Mouse (Mus musculus) naive thymus-derived CD4-positive, alpha-beta T cell, adult 2 months (primary cell): ENCODE measurements at regions not wholly inside any gene's neighbourhood (a gene's known extent, or its start where the extent isn't known, plus 50 kb on each side); places are given as distances from the start of the nearest gene placed in this dataset.
A peak's percentile ranks its signal among the peaks of the same experiment; 100 is the strongest.

Experiments used
- DNase-seq: peaks from one replicate; pipeline ENCODE4 v3.0.0-alpha.2; 2011; ENCODE audit warnings: low read depth

DNA sequence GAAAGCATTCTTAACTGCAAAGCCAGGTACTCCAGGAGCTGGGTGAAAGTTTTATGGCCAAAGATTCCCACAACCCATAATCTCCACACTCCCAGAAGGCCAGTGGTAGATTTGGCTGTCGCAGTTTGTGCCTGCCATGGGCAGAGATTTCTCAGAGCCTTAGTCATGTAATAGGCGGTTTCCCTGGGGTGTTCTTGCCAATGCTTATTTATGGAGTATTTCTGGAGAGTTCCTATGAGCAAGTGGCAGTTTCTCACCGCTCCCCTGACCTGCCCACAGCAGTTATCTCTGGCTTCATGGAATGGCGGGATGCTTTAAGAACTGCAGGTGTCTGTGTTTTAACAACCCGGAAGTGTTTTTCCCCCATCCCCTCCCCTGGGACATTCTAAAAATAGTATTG, 179.8 kb downstream of the 4933412E24Rik start:
- no peak for DNase-seq

DNA sequence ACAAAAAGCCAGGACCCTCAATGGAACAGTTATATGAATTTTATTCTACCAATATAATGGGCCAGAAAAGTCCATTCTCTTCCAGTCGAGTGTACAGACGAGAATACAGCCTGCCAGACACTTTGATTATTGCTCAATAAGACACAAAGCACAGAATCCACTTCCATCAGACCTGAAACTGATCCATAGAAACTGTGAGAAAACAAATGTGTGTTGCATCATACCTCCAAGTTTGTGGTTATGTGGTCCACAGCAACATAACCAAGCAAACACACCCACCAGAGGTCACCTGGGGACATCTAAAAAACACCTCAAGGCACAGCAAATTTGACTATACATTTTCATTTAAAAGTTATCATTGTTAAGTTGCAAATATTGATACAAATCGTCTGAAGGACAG, 183.2 kb downstream of the 4933412E24Rik start:
- no peak for DNase-seq

DNA sequence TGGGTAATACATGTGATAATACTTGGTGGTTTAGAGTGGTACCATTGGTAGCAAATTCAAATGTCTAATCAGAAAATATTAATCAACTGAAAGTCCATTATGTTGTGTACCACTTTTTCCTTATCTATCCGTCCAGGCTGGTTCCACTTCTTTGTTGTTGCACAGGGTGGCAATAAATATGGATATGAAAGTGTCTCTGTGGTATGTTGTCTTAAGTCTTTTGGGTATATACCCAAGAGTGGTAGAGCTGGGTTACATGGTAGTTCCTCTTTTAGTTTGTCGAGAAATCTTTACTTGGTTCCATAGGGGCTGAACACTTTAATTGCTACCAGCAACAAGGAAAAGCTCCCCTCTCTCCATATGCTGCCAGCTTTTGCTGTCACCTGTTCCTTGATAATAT, 184.9 kb downstream of the 4933412E24Rik start:
- no peak for DNase-seq

- DNase-seq: no peak
Measured at GRCm38 (mm10) chr15:59830553-59831462, 185.6 kb downstream of the 4933412E24Rik start.

DNA sequence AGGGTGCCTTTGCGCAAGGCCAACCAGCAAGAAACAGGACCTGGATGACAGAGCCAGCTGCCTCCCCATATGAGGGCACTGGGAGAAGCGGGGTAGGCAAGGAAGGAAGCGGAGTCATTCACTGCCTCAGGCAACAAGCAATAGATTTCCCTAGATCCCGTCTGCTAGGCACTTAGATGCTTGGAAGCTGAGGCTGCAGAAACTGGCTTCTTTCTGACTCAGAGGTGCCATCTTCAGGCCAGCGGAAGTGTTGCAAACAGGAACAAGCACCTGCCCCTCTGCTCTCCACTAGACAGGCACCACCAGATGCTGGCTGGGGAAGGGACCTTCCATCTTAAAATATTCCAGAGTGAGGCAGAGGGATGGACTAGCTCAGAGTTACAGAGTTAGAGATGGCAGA, 188.0 kb downstream of the 4933412E24Rik start:
- peak; percentile 67 for DNase-seq

DNA sequence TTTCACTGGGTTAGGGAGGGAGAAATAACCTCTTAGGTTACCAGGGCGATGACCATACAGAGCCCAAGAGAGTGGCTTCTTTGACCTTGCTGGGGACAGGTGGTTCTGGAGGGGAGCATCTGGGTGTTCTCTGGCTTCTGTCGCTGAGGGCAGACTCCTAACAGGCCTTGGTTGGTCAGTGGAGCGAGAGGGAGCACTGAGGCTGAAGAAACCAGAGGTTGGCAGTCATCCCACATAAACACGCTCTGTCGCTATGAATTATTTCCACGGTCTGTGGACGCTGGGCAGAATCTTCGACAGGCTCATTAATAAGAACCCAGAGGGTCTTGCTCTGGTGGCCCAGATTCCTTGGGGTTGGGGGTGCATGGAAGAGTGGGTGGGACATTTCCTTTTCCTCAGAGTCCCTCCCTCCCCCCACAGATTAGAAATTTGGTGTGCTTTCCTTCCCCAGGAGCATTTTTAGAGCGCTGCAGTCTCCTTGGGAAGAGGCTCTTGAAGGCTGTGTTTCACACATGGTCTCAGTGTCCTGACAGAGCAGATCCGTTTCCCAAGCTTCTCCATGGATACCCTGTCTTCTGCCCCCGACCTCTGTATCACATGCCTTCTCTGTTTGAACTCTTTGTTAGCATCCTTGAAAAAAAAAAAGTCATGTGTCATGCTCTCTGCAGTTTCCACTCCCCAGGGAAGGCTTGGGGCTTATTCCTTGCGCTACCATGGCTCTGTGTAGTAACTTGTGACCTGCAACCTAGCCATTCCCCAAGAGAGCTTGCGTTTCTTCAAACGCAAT, 190.1 kb downstream of the 4933412E24Rik start:
- DNase-seq: no peak

DNA sequence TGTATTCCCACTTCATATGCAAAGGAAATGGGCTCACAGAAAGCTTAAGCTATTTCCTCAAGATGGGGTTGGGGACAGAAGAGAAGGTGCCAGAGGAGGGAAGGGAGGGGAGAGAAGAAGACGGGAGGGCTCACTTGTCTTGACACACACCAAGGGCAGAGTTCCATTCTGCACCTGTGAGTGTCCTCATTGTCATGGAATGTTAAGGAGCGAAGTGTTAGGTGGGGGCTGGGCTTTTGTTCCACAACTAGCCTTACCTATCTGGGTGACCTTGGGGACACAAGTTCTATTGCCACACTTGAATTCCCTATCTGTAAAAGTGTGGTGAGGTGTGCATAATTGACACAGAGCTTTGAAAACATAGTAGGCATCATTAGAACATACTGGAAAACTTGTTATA, 192.5 kb downstream of the 4933412E24Rik start:
- no peak for DNase-seq

DNA sequence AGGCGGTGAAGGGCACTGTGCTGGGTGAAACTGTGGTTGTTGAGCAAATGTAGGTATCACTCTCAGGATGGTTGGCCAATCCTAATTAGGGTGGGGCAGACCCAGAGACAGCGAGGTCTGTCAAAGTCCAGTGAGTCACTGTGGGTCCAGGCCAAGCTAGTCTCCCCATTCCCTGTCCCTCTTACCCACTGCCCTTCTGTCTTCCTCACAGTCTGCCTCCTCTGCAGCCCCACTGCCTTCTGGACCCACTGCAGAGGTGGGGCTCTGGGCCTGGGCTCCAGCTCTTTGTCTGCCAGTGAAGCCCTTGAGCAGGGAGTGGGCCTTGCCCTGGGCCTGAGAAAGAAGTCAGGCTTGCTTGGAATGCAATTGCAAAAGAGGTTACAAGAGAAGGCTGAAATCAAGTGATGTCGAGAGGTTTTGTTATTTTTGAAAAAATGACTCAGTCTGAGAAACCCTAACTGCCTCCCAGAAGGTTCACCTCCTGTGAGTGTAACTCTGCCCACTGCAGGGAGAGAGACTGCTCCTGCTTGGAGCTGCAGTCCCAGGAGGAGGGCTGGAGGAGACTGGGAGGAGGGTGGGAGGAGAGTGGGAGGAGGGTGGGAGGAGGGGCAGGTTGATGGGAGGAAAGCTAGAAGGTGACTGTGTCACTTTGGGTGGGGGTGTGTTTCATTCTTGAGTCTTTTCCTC, 193.3 kb downstream of the 4933412E24Rik start:
- no peak for DNase-seq

- DNase-seq: no peak
Measured at GRCm38 (mm10) chr15:59820317-59820716, 196.1 kb downstream of the 4933412E24Rik start.

- no peak for DNase-seq
Measured at GRCm38 (mm10) chr15:59816031-59816430, 200.4 kb downstream of the 4933412E24Rik start.

GRCm38 (mm10) chr15:59811566-59811965, 204.8 kb downstream of the 4933412E24Rik start:
- no peak for DNase-seq

GRCm38 (mm10) chr15:59809361-59809760, 207.1 kb downstream of the 4933412E24Rik start:
- no peak for DNase-seq

GRCm38 (mm10) chr15:59807723-59808122, 208.7 kb downstream of the 4933412E24Rik start:
- DNase-seq: no peak

DNA sequence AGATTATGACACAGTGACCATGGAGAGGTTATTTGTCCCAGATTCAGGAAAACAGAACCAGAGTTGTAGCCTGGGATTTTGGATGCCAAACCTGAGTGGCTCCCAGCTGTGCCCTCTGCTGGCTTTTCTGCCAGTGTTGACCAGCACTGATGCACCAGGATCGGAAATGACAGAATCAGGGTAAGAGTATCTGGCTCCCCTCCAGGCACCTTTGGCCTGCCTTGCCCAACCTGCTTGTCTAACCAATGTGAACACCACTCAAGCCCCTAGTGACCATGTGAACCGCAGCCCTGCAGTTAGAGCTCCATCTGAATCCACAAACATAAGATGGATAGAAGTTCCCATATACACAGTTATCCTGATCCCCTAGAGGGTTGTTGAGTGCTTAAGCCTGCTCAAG, 210.6 kb downstream of the 4933412E24Rik start:
- DNase-seq: no peak

GRCm38 (mm10) chr15:59804821-59805220, 211.6 kb downstream of the 4933412E24Rik start:
- no peak for DNase-seq

GRCm38 (mm10) chr15:59804394-59804793, 212.0 kb downstream of the 4933412E24Rik start:
- DNase-seq: no peak

DNA sequence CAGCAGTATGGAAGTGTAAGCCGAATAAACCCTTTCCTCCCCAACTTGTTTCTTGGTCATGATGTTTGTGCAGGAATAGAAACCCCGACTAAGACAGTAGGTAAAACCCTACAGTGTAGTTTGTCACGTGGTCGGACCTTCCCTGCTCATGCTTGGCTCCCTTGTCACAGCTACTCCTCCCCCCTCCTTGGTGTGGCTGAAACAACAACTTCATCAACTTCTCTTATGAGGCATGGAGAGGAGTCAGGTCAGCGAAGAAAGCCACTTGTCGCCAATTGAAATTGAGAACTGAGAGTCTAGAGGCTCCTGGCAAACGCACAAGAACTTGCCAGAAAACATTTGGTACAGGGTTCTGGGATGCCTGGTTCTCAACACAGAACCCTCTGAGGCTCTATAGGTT, 214.1 kb downstream of the 4933412E24Rik start:
- DNase-seq: no peak

GRCm38 (mm10) chr15:59799124-59799815, 217.1 kb downstream of the 4933412E24Rik start:
- DNase-seq: no peak

- DNase-seq: no peak
Measured at GRCm38 (mm10) chr15:59798486-59798885, 217.9 kb downstream of the 4933412E24Rik start.

DNA sequence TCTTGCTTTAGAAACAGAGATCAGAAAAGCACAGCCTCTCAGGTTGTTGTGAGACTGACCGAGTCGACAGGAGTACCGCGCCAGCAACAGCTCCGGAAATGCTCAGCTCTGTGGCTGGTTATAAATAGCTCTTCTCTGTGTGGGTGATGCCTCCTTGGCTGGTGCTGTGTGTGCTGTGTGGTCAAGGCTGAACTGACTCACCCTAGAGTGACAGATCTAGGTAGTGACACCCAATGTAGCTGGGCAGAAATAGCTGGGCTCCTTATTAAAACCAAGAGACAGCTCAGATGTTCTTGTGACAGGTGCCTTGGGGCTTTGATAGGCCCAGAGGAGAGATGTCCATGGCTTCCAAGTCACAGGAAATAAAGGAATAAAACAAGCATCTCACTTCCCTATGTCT, 220.7 kb downstream of the 4933412E24Rik start:
- DNase-seq: peak; percentile 42

DNA sequence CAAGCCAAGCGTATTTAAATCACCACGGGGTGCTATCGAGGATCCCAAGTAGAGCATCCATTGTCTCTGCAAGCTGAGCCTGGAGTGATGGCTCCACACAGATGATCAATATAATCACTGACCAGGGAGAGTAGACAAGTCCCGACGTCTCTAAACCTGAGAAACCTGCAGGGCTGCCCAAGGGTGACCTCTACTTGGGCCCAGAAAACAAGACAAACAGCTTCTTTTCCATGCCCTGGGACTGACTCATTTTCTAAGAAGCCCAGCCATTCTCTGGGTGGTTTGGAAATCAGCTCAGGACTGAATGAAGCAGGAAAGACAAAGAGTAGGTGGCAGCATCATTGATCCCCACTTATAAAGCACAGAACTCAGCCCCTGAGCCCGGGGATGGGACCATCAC, 221.5 kb downstream of the 4933412E24Rik start:
- DNase-seq: no peak
